8 mouse cellular contexts compared by ENCODE assay signal in the genomic region with DNA sequence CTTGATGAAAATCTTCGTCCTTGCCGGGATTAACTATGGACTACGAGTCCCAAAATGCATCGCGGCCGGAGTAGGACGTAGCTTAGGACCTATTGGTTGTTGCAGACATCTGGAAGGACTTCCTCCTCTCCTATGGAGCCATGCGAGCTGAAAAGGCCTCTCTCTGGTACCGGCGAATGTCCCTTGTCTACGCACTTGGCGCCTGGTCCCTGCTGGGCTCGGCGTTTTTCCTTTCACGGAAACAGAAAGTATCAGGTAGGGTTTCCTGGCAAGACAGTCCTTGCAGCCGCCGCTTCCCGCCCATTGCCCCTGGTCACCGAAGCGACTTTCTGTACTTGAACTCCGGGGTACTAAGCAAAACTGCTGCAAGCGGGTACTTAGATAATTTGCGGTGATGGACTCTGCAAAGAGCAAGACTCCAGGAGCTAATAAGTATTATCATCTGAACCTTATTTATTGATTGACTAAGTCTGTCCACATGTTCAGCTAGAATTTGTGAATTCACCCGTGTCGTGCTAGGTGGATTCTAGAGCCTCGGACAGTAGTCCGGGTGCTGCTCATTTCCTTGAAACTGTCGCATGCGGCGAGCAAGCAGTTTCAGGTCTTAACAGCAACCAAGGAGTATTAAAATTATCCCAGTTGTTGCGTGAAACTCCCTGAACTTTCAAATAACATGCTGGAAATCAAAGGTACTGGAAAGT. TPM values are rescaled to one million over a fixed set of nuclear protein-coding genes. Genes with fewer than 3 reads are reported as not detected.
DNase-seq lines count a peak whose midpoint lies in the region; ATAC-seq lines count a peak whose summit lies in the region.

TSS of gene Smim26 (plus strand) at position 104 of the 701 bp plus-strand sequence.

- H3K4me1 ChIP-seq in hindbrain, embryonic 10.5 days (replicated peaks), result peaks cover 8% of the 10 kb centered on the region

- peak within 1 kb of the TSS; percentile 70 for H3K4me3 ChIP-seq in hindbrain, embryonic 10.5 days

- H3K9me3 ChIP-seq in hindbrain, embryonic 10.5 days, result no peaks in the 10 kb centered on the region

- H3K36me3 ChIP-seq in hindbrain, embryonic 10.5 days, result peaks cover 30% of the 10 kb centered on the region

- WGBS in hindbrain, embryonic 10.5 days, result 4% methylated on average over 31 of the region's 31 CpGs

- peak; percentile 99 for ATAC-seq in frontal cortex, adult (ENCODE audit: low TSS enrichment)

- H3K27me3 ChIP-seq in hindbrain, embryonic 10.5 days (ENCODE audit: insufficient read depth, poor library complexity, severe bottlenecking), result no peaks in the 10 kb centered on the region

- H3K27ac ChIP-seq in hindbrain, embryonic 10.5 days, result peak within 1 kb of the TSS; percentile 82

- peak; percentile 72 for DNase-seq in Muller cell, postnatal 12 days (ENCODE audit: inconsistent ontology term)
- peak; percentile 82 for DNase-seq in cerebellum, adult 9-10 months
- DNase-seq in hindbrain, embryonic 10.5 days (ENCODE audit: low spot score), result peak; percentile 79
- peak; percentile 72 to 79 for DNase-seq in layer of hippocampus, postnatal 10 days (ENCODE audit: low spot score in 2 of 2)
- DNase-seq in lung, postnatal 10 days, result peak; percentile 83
- DNase-seq in ovary, postnatal 36 days (ENCODE audit: low spot score), result peak; percentile 64
- peak; percentile 73 for DNase-seq in thymus, postnatal 25 days

RNA-seq across cellular contexts. Expression of gene Smim26, which starts in this region (rescaled TPM):
- polyA plus RNA-seq in hindbrain, embryonic 10.5 days (2016; fragmentation: Nextera tagmentation; extraction: Ambion mirVana), result 26.0 and 40.1 TPM in 2 replicates
- total RNA-seq in layer of hippocampus, postnatal 10 days (2021), result 10 to 100 TPM; 49.3 to 54.2 TPM

Comparison
In these comparisons a context has a peak if more than half of its experiments do, and no peak if none do; other contexts are left out.
1. Peak in every context shown above with its lines: DNase-seq, ATAC-seq, H3K4me3 ChIP-seq and H3K27ac ChIP-seq.